Mouse (Mus musculus): ENCODE results near the gene Gm10647. TPM values are rescaled to one million over a fixed set of nuclear protein-coding genes. Genes with fewer than 3 reads are reported as not detected.
"Not testable (repeated sequence)": the region's sequence is repeated elsewhere in the genome, so short reads cannot be mapped to it uniquely, and the experiment has no call there.

Gm10647 gene
- polyA plus RNA-seq, 1 experiment from 2014 or later: 0.70 TPM

GRCm38 (mm10) chr9:66805951-66806350, 9.1 kb downstream of the Gm10647 start:
- H3K4me1 ChIP-seq (replicated peaks); H3K9me3 ChIP-seq; H3K27ac ChIP-seq (replicated peaks); ATAC-seq (ENCODE audit: low read depth); H3K36me3 ChIP-seq: not testable (repeated sequence)
- peak overlapping the region; percentile 34 for H3K4me3 ChIP-seq
- peak overlapping the region; percentile 58 for H3K4me2 ChIP-seq
- WGBS: under 1% methylated on average over 29 of the region's 37 CpGs
- peak overlapping the region; percentile 60; the same call in 1 of the 2 replicates for H3K9ac ChIP-seq
- peaks cover 28% of the 10 kb centered on the region for H3K27me3 ChIP-seq

- no peak overlapping the region for H3K27ac ChIP-seq (replicated peaks)
- WGBS: 14% methylated on average over 2 of the region's 2 CpGs
- H3K36me3 ChIP-seq: no peaks in the 10 kb centered on the region
- no peak for ATAC-seq (ENCODE audit: low read depth)
- no peak overlapping the region for H3K9ac ChIP-seq
- H3K4me2 ChIP-seq: no peak overlapping the region
- H3K27me3 ChIP-seq: no peaks in the 10 kb centered on the region
- no peaks in the 10 kb centered on the region for H3K9me3 ChIP-seq
- H3K4me3 ChIP-seq: no peak overlapping the region
- H3K4me1 ChIP-seq (replicated peaks): no peaks in the 10 kb centered on the region; the same call in 1 of the 2 replicates
Observed at GRCm38 (mm10) chr9:66813392-66813791, 16.6 kb downstream of the Gm10647 start.

- Histone ChIP-seq H3K4me2 (no peak overlapping the region), H3K4me1 (replicated peaks) (no peaks in the 10 kb centered on the region), H3K27me3 (no peaks in the 10 kb centered on the region), H3K36me3 (no peaks in the 10 kb centered on the region), H3K27ac (replicated peaks) (no peak overlapping the region), H3K9ac (no peak overlapping the region), H3K9me3 (no peaks in the 10 kb centered on the region), H3K4me3 (no peak overlapping the region)
- no peak for ATAC-seq (ENCODE audit: low read depth)
- 85% methylated on average over 5 of the region's 5 CpGs for WGBS
Observed at GRCm38 (mm10) chr9:66820996-66821395, 24.2 kb downstream of the Gm10647 start.

GRCm38 (mm10) chr9:66822255-66822654, 25.4 kb downstream of the Gm10647 start:
- WGBS: 100% methylated on average over 1 of the region's 5 CpGs
- H3K9ac ChIP-seq; H3K27me3 ChIP-seq; H3K27ac ChIP-seq (replicated peaks); H3K9me3 ChIP-seq; H3K4me1 ChIP-seq (replicated peaks); H3K36me3 ChIP-seq; H3K4me3 ChIP-seq; H3K4me2 ChIP-seq; ATAC-seq (ENCODE audit: low read depth): not testable (repeated sequence)

- H3K4me3 ChIP-seq: no peak overlapping the region
- H3K27me3 ChIP-seq: no peaks in the 10 kb centered on the region
- H3K36me3 ChIP-seq: no peaks in the 10 kb centered on the region
- no peak overlapping the region for H3K27ac ChIP-seq (replicated peaks)
- no peak for ATAC-seq (ENCODE audit: low read depth)
- no peaks in the 10 kb centered on the region for H3K9me3 ChIP-seq
- WGBS: 45% methylated on average over 1 of the region's 1 CpGs
- no peak overlapping the region for H3K9ac ChIP-seq
- no peak overlapping the region for H3K4me2 ChIP-seq
- no peaks in the 10 kb centered on the region for H3K4me1 ChIP-seq (replicated peaks)
Observed at GRCm38 (mm10) chr9:66825990-66826389, 29.2 kb downstream of the Gm10647 start.

- ATAC-seq (ENCODE audit: low read depth): no peak
- Histone ChIP-seq H3K27me3 (peaks cover 9% of the 10 kb centered on the region), H3K9ac (no peak overlapping the region), H3K36me3 (no peaks in the 10 kb centered on the region), H3K9me3 (no peaks in the 10 kb centered on the region), H3K4me2 (no peak overlapping the region), H3K4me1 (replicated peaks) (peaks cover 20% of the 10 kb centered on the region), H3K4me3 (no peak overlapping the region), H3K27ac (replicated peaks) (no peak overlapping the region)
- 76% methylated on average over 4 of the region's 4 CpGs for WGBS
Observed at GRCm38 (mm10) chr9:66832366-66832908, 35.6 kb downstream of the Gm10647 start.

GRCm38 (mm10) chr9:66833851-66834250, 37.0 kb downstream of the Gm10647 start:
- Histone ChIP-seq H3K4me1 (replicated peaks) (peaks cover 20% of the 10 kb centered on the region), H3K9ac (peak overlapping the region; percentile 70), H3K36me3 (no peaks in the 10 kb centered on the region), H3K9me3 (no peaks in the 10 kb centered on the region), H3K27me3 (peaks cover 9% of the 10 kb centered on the region), H3K4me2 (peak overlapping the region; percentile 93), H3K4me3 (peak overlapping the region; percentile 57), H3K27ac (replicated peaks) (no peak overlapping the region)
- ATAC-seq (ENCODE audit: low read depth): no peak
- WGBS: 17% methylated on average over 7 of the region's 7 CpGs

- Histone ChIP-seq H3K36me3 (no peaks in the 10 kb centered on the region), H3K27ac (replicated peaks) (peak within 1 kb of the TSS; percentile 28; the same call in 1 of the 2 replicates), H3K4me1 (replicated peaks) (peaks cover 20% of the 10 kb centered on the region), H3K9me3 (no peaks in the 10 kb centered on the region), H3K9ac (peak within 1 kb of the TSS; percentile 70), H3K4me3 (peak within 1 kb of the TSS; percentile 57), H3K4me2 (peak within 1 kb of the TSS; percentile 93), H3K27me3 (peaks cover 9% of the 10 kb centered on the region)
- under 1% methylated on average over 58 of the region's 58 CpGs for WGBS
- peak; percentile 100 for ATAC-seq (ENCODE audit: low read depth)
Observed at GRCm38 (mm10) chr9:66834318-66835096, 37.7 kb downstream of the Gm10647 start, which contains the start of gene Aph1c. Aph1c (minus strand) TSS chr9:66834726.

GRCm38 (mm10) chr9:66835097-66835480, 38.2 kb downstream of the Gm10647 start:
- peak; percentile 81 for ATAC-seq (ENCODE audit: low read depth)
- Histone ChIP-seq H3K27me3 (peaks cover 9% of the 10 kb centered on the region), H3K4me2 (peak overlapping the region; percentile 93), H3K9me3 (no peaks in the 10 kb centered on the region), H3K4me1 (replicated peaks) (peaks cover 20% of the 10 kb centered on the region), H3K36me3 (no peaks in the 10 kb centered on the region), H3K27ac (replicated peaks) (peak overlapping the region; percentile 28; the same call in 1 of the 2 replicates), H3K4me3 (peak overlapping the region; percentile 57), H3K9ac (peak overlapping the region; percentile 66)
- WGBS: under 1% methylated on average over 24 of the region's 24 CpGs

GRCm38 (mm10) chr9:66846822-66847221, 50.0 kb downstream of the Gm10647 start:
- no peak overlapping the region for H3K27ac ChIP-seq (replicated peaks)
- no peak overlapping the region for H3K4me3 ChIP-seq
- 94% methylated on average over 5 of the region's 5 CpGs for WGBS
- H3K9ac ChIP-seq: no peak overlapping the region
- no peaks in the 10 kb centered on the region for H3K4me1 ChIP-seq (replicated peaks)
- no peak overlapping the region for H3K4me2 ChIP-seq
- no peak for ATAC-seq (ENCODE audit: low read depth)
- peaks cover 25% of the 10 kb centered on the region for H3K36me3 ChIP-seq
- no peaks in the 10 kb centered on the region for H3K9me3 ChIP-seq
- no peaks in the 10 kb centered on the region for H3K27me3 ChIP-seq

Data from neural tube, embryonic 13.5 days (tissue).